Mouse (Mus musculus): ENCODE measurements around the gene Ccdc102a.

- TF ChIP-seq CTCF (IDR thresholded peaks at IDR 0.05; ENCODE audit: low read depth, low read length) (no peak), POLR2A (IDR thresholded peaks at IDR 0.05; ENCODE audit: extremely low read depth, insufficient read depth, low read length) (no peak)
These were observed 42.6 kb downstream of the Ccdc102a start for GRCm38 (mm10) chr8:94875096-94875870.

All from liver, adult 2 months (tissue).